ENCODE assay signal across 20 mouse cellular contexts in the genomic region with DNA sequence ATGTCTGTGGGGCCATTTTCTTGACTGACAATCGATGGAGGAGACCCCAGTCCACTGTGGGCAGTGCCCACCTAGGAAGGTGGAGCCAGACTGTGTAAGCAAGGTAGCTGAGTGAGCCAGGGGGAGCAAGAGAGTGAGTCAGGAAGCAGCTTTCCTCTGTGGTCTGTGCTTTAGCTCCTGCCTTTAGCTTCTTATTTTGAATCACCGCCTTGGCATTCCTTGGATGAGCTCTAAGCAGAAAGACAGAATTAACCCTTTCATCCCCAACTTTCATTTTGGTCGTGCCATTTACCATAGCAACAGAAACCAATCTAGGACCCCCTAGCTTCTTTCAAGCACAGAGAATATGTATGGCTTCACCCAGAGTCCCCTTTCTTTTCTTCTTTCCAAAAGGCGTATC. TPM values are rescaled to one million over a fixed set of nuclear protein-coding genes. Genes with fewer than 3 reads are reported as not detected.
"Had no signal": no experiment of that assay in that cellular context is flagged by ENCODE, and none has a peak within 500 bp of the region (broad histone marks: within the 10 kb centered on the region; RNA-seq: fewer than 3 reads in every experiment).

No protein-coding gene starts in this region.

- DNase-seq: kidney, adult 18-20 months; kidney, adult 9 months; kidney, postnatal 25 days; liver, postnatal 0 days; lung, embryonic 14.5 days; retina, postnatal 1 day; right cerebral cortex, postnatal 25 days; spleen, adult 18-20 months; thymus, postnatal 36 days had no signal

- H3K9me3 ChIP-seq: limb, embryonic 15.5 days; midbrain, embryonic 15.5 days; neural tube, embryonic 13.5 days; stomach, embryonic 15.5 days had no signal

- H3K27me3 ChIP-seq: limb, embryonic 15.5 days; neural tube, embryonic 13.5 days; stomach, embryonic 15.5 days had no signal

- H3K4me1 ChIP-seq: limb, embryonic 15.5 days; stomach, embryonic 15.5 days had no signal

- ATAC-seq: liver, postnatal 0 days; lung, postnatal 0 days; midbrain, embryonic 15.5 days had no signal

- H3K36me3 ChIP-seq: limb, embryonic 15.5 days; midbrain, embryonic 15.5 days; neural tube, embryonic 13.5 days; stomach, embryonic 15.5 days had no signal

- H3K27ac ChIP-seq: limb, embryonic 15.5 days; liver, embryonic 14.5 days; macrophage; midbrain, embryonic 15.5 days; neural tube, embryonic 13.5 days; stomach, embryonic 15.5 days had no signal

- H3K4me2 ChIP-seq: limb, embryonic 15.5 days; liver, embryonic 11.5 days; lung, embryonic 14.5 days; midbrain, embryonic 15.5 days; neural tube, embryonic 13.5 days; stomach, embryonic 15.5 days had no signal

- H3K4me3 ChIP-seq: limb, embryonic 15.5 days; midbrain, embryonic 15.5 days; myocyte; neural tube, embryonic 13.5 days; stomach, embryonic 15.5 days had no signal

- H3K9ac ChIP-seq: limb, embryonic 15.5 days; liver, embryonic 14.5 days; liver, postnatal 0 days; lung, embryonic 14.5 days; midbrain, embryonic 15.5 days; neural tube, embryonic 13.5 days; stomach, embryonic 15.5 days had no signal

RNA-seq across cellular contexts. Expression of a gene that starts 27.7 kb away (rescaled TPM):
- total RNA-seq: monocyte, adult 5-6 weeks had no signal
- polyA plus RNA-seq: macrophage had no signal

RNA-seq across cellular contexts. Expression of a gene that starts 42.0 kb away (rescaled TPM):
- total RNA-seq: megakaryocyte, adult 5-6 weeks; monocyte, adult 5-6 weeks had no signal
- polyA plus RNA-seq: macrophage had no signal
